Mouse (Mus musculus) midbrain, embryonic 10.5 days (tissue): ENCODE measurements at regions not wholly inside any gene's neighbourhood (a gene's known extent, or its start where the extent isn't known, plus 50 kb on each side); places are given as distances from the start of the nearest gene placed in this dataset.

Source experiments
- DNase-seq: peaks from one replicate; pipeline ENCODE4 v3.0.0-alpha.2; 2017; ENCODE audit warnings: low spot score
- H3K27ac ChIP-seq: fragments of 300-500 bp; sonication (generic); replicated peaks from 2 replicates; pipeline ENCODE4 v1.5.1; 2016; ENCODE audit warnings: mild to moderate bottlenecking
- H3K27me3 ChIP-seq: fragments of 300-500 bp; sonication (generic); 2 replicates; pipeline ENCODE4 v1.6.1; 2016; ENCODE audit warnings: low read depth, mild to moderate bottlenecking; ENCODE audit not compliant: poor library complexity, severe bottlenecking
- H3K36me3 ChIP-seq: fragments of 300-500 bp; sonication (generic); 2 replicates; pipeline ENCODE4 v1.6.1; 2016; ENCODE audit warnings: mild to moderate bottlenecking, moderate library complexity
- H3K4me1 ChIP-seq: fragments of 300-500 bp; sonication (generic); 2 replicates; pipeline ENCODE4 v1.6.1; 2016
- H3K4me3 ChIP-seq: fragments of 300-500 bp; sonication (generic); 2 replicates; pipeline ENCODE4 v1.5.1; 2016; ENCODE audit warnings: mild to moderate bottlenecking, moderate library complexity
- H3K9me3 ChIP-seq: fragments of 300-500 bp; sonication (generic); replicated peaks from 2 replicates; pipeline ENCODE4 v1.6.1; 2016; ENCODE audit warnings: mild to moderate bottlenecking
- WGBS: fragments of 180-500 bp; shearing (Covaris S2); methylation state at CpG from one replicate; pipeline ENCODE4 v1.1.7; 2016; 5-methylcytosine and 5-hydroxymethylcytosine counted together

GRCm38 (mm10) chr14:76628182-76628892 lies 71.6 kb upstream of the Serp2 start:
- peaks cover 48% of the 10 kb centered on the region for H3K4me1 ChIP-seq
- no peaks in the 10 kb centered on the region for H3K27me3 ChIP-seq
- H3K27ac ChIP-seq: peak overlapping the region; percentile 34; the same call in 1 of the 2 replicates
- 85% methylated on average over 10 of the region's 10 CpGs for WGBS
- H3K36me3 ChIP-seq: no peaks in the 10 kb centered on the region
- no peaks in the 10 kb centered on the region for H3K9me3 ChIP-seq
- no peak for DNase-seq
- no peak overlapping the region for H3K4me3 ChIP-seq

DNA sequence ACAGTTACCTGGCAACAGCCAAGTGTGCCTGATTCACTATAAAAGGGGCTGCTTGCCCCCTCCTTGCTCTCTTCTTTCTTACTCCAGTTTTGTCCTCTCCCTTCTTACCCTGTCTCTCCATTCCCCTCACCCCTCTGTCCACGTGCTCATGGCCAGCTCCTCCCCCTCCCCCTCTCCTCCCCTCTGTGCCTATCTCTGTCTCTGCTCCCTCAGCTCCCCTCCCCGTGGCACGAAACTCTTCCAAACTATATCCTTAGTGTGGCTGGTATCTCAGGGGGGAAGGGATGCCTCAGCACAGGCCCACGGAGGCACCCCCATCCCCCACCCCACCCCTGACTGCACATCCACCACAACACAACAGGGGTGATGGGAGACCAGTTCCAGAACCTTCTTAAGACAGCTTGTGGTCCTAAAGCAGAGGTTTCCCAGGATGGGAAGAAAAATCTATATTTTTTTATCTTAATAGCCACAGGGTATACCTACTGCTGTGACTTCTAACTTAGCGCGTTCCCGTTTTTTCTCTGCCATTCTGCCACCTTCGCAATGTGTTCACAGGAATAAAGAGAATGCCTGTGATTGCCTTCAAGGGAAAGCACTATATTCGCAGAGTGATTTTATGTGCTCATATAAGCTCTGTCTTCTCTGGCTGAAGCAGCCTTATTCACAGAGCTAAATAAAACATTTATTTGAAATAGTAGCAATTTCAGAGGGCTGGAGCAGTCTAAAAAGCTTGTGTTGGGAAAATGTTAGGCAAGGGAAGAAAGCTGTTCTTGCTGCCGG lies 69.1 kb upstream of the Serp2 start:
- peak overlapping the region; percentile 87 for H3K27ac ChIP-seq

DNA sequence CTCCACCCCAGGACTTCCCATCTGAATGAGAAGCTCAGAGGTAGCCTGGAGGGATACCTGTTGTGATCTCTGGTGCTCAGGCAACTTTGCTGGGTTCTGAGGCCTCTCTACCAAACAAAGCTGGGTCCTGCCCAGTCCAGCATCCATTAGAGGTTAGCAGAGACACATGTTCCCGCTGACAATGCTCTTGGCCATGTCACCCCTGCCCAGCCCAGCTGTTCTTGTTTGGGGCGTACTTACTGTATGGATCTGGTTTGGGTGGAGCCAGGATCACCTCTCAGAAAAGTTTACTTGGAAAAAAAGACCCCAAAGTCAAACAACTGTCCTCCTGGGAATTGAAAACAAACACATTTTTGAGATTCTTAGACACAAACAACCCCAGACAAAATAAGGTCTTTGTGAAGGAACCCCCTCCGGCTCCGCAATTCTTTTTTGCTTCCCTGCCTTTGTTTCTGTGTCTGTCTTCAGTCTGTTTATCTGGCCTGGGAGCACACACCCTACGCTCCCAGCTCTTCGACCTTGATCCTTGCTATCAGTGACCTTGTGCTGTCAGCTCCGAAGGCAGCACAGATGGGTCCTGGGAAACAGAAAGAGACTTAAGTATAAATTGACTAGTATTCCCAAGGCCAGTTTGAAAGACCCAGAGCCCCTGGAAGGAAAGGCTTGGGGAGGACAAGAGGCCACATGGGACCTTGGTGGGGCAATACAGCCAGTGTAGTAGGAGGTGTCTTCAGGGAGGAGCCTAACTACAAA lies 68.1 kb upstream of the Serp2 start:
- no peaks in the 10 kb centered on the region for H3K27me3 ChIP-seq
- peak overlapping the region; percentile 87 for H3K27ac ChIP-seq
- H3K36me3 ChIP-seq: no peaks in the 10 kb centered on the region
- H3K4me1 ChIP-seq: peaks cover 56% of the 10 kb centered on the region
- no peaks in the 10 kb centered on the region for H3K9me3 ChIP-seq
- no peak for DNase-seq
- 54% methylated on average over 7 of the region's 7 CpGs for WGBS
- no peak overlapping the region for H3K4me3 ChIP-seq

More for the DNA sequence above, 69.1 kb upstream of the Serp2 start:
- Histone ChIP-seq H3K9me3 (no peaks in the 10 kb centered on the region), H3K27me3 (no peaks in the 10 kb centered on the region), H3K36me3 (no peaks in the 10 kb centered on the region), H3K4me1 (peaks cover 56% of the 10 kb centered on the region), H3K4me3 (no peak overlapping the region)
- DNase-seq: peak; percentile 35
- WGBS: 72% methylated on average over 10 of the region's 10 CpGs

- DNase-seq: peak; percentile 37
- WGBS: 37% methylated on average over 10 of the region's 10 CpGs
- peaks cover 62% of the 10 kb centered on the region for H3K4me1 ChIP-seq
Measured at GRCm38 (mm10) chr14:76623371-76623988, 66.8 kb upstream of the Serp2 start.

GRCm38 (mm10) chr14:76622634-76623291 lies 66.1 kb upstream of the Serp2 start:
- Histone ChIP-seq H3K4me3 (peak overlapping the region; percentile 26), H3K36me3 (no peaks in the 10 kb centered on the region), H3K9me3 (no peaks in the 10 kb centered on the region), H3K4me1 (peaks cover 68% of the 10 kb centered on the region), H3K27me3 (no peaks in the 10 kb centered on the region), H3K27ac (peak overlapping the region; percentile 87)
- 7% methylated on average over 11 of the region's 11 CpGs for WGBS
- DNase-seq: peak; percentile 73

More at GRCm38 (mm10) chr14:76623371-76623988, 66.8 kb upstream of the Serp2 start:
- Histone ChIP-seq H3K36me3 (no peaks in the 10 kb centered on the region), H3K4me3 (peak overlapping the region; percentile 26; the same call in 1 of the 2 replicates), H3K27me3 (no peaks in the 10 kb centered on the region), H3K27ac (peak overlapping the region; percentile 87), H3K9me3 (no peaks in the 10 kb centered on the region)

GRCm38 (mm10) chr14:76619038-76619409 lies 62.3 kb upstream of the Serp2 start:
- H3K27me3 ChIP-seq: peaks cover 11% of the 10 kb centered on the region; the same call in 1 of the 2 replicates
- no peak overlapping the region for H3K27ac ChIP-seq
- DNase-seq: no peak
- no peaks in the 10 kb centered on the region for H3K36me3 ChIP-seq
- H3K4me1 ChIP-seq: peaks cover 70% of the 10 kb centered on the region
- WGBS: 79% methylated on average over 7 of the region's 7 CpGs
- H3K9me3 ChIP-seq: no peaks in the 10 kb centered on the region
- H3K4me3 ChIP-seq: no peak overlapping the region

- H3K4me3 ChIP-seq: no peak overlapping the region
- no peaks in the 10 kb centered on the region for H3K36me3 ChIP-seq
- H3K4me1 ChIP-seq: peaks cover 65% of the 10 kb centered on the region
- no peak for DNase-seq
- peaks cover 11% of the 10 kb centered on the region; the same call in 1 of the 2 replicates for H3K27me3 ChIP-seq
- no peak overlapping the region; the same call in 1 of the 2 replicates for H3K27ac ChIP-seq
- 71% methylated on average over 14 of the region's 14 CpGs for whole genome bisulfite sequencing
- no peaks in the 10 kb centered on the region for H3K9me3 ChIP-seq
Measured at GRCm38 (mm10) chr14:76618331-76619037, 61.8 kb upstream of the Serp2 start.

- no peak overlapping the region for H3K4me3 ChIP-seq
- H3K36me3 ChIP-seq: no peaks in the 10 kb centered on the region
- no peaks in the 10 kb centered on the region for H3K9me3 ChIP-seq
- peaks cover 11% of the 10 kb centered on the region; the same call in 1 of the 2 replicates for H3K27me3 ChIP-seq
- no peak overlapping the region for H3K27ac ChIP-seq
- no peak for DNase-seq
- 91% methylated on average over 1 of the region's 1 CpGs for WGBS
- peaks cover 59% of the 10 kb centered on the region for H3K4me1 ChIP-seq
Measured at GRCm38 (mm10) chr14:76617889-76618288, 61.2 kb upstream of the Serp2 start.

- Histone ChIP-seq H3K4me1 (peaks cover 54% of the 10 kb centered on the region), H3K27ac (no peak overlapping the region), H3K27me3 (peaks cover 11% of the 10 kb centered on the region; the same call in 1 of the 2 replicates), H3K4me3 (no peak overlapping the region), H3K36me3 (no peaks in the 10 kb centered on the region), H3K9me3 (no peaks in the 10 kb centered on the region)
- WGBS: 92% methylated on average over 11 of the region's 11 CpGs
- no peak for DNase-seq
Measured at GRCm38 (mm10) chr14:76617447-76617846, 60.8 kb upstream of the Serp2 start.

DNA sequence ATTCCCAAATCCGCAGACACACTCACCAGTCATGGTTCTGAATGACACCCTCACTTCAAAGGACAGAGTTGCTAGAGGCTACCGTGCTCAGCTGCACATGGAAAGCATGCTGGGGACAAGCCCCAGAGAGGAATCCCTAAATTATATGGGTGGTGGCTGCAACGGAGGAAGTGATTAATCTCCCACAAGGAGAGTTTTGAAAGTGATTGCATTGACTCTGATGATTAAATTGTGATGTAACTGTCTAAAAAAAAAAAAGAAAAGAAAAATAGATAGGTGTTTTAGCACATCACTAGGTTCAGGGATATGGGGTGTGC lies 59.6 kb upstream of the Serp2 start:
- no peak for DNase-seq
- Histone ChIP-seq H3K27me3 (peaks cover 11% of the 10 kb centered on the region; the same call in 1 of the 2 replicates), H3K4me3 (no peak overlapping the region), H3K36me3 (no peaks in the 10 kb centered on the region), H3K9me3 (no peaks in the 10 kb centered on the region), H3K4me1 (peaks cover 43% of the 10 kb centered on the region), H3K27ac (no peak overlapping the region)
- WGBS: 36% methylated on average over 3 of the region's 3 CpGs

DNA sequence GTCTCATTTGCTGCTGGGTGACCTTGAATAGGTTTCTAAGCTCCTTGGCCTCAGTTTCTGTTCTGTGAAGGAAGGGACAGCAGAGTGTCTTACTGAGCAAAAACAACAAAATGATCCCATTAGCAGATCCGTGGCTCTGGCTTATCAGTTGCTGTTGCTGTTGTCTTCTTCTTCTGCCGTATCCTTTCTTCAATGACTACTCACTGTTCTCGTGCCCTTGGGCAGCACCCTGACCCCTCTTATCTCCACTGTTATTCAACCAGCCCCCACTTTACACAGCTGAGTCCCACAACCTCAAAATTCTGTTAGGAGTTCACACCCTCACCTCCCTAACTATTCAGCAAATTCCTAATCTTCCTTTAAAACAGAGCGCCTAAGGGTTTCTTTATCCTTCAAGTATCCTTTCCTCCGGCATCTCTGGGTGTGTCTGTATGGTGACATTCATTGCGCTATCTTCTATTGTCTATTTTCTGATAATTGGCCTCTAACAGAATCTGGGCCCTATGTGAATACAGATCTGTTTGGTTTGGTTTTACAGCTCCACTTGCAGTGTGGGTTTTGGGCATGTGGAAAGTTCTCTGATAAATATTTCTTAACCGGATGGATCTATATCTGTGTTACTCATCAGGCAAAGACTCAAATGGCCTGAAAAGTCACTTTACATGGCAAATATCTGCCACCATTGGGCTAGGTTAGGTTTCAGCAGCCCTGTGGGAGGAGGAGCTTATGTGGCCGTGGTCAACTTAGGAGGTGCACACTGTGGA lies 59.1 kb upstream of the Serp2 start:
- Histone ChIP-seq H3K4me1 (peaks cover 39% of the 10 kb centered on the region), H3K4me3 (no peak overlapping the region), H3K9me3 (no peaks in the 10 kb centered on the region), H3K27me3 (peaks cover 11% of the 10 kb centered on the region; the same call in 1 of the 2 replicates), H3K27ac (no peak overlapping the region), H3K36me3 (no peaks in the 10 kb centered on the region)
- no peak for DNase-seq
- 56% methylated on average over 8 of the region's 8 CpGs for WGBS
